Comparison of ENCODE assay signal across 12 mouse cellular contexts in the genomic region with DNA sequence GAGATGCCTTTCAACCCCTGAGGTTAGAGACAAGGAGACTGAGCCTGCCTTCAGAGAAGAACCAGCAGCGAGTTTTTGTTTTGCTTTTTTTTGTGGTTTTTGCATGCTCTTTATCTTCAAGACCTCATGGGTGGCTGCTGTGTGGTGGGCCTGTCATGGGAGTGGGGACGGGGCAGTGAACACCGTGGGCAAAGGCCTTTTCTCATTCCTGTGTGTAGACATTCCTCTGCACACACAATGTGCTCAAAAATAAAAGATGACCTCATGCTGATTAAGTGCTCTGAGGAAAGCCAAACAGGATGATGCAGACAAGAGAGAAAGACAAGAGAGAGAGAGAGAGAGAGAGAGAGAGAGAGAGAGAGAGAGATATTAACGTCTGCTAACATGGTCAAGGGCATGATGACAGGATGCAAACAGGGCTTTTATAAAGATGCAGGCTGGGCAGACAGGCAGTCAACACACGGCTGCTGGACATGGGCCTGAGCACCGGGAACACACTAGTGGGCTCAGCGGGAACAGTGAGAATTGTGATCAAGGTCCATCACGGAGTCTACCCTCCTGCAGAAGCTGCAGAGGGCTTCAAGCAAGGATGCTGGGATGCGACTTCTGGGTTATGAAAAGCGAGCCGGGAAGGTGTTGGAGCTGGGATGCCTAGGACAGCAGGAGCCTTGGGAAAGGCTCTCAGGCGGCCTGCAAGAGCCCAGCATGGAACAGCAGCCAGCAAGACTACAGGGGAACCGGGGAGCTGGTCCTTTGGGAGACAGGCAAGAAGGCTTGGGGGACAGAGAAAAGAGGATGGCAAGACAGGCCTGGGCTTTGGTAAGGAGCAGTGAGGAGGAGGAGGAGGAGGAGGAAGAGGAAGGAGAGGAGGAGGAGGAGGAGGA. TPM values are rescaled to one million over a fixed set of nuclear protein-coding genes. Genes with fewer than 3 reads are reported as not detected.
DNase-seq lines count a peak whose midpoint lies in the region; ATAC-seq and TF ChIP-seq lines count a peak whose summit lies in the region.
"Had no signal": no experiment of that assay in that cellular context is flagged by ENCODE, and none has a peak within 500 bp of the region (broad histone marks: within the 10 kb centered on the region; RNA-seq: fewer than 3 reads in every experiment).

No protein-coding gene starts in this region.

- no peak overlapping the region for H3K9ac ChIP-seq in kidney, postnatal 0 days (ENCODE audit: low read depth, low read length)
- H3K9ac ChIP-seq in heart, embryonic 13.5 days, result peak overlapping the region; percentile 77
- H3K9ac ChIP-seq: liver, embryonic 15.5 days had no signal

- H3K4me2 ChIP-seq in kidney, postnatal 0 days (ENCODE audit: low read length), result no peak overlapping the region
- H3K4me2 ChIP-seq in heart, embryonic 13.5 days, result peak overlapping the region; percentile 58
- H3K4me2 ChIP-seq: liver, embryonic 15.5 days had no signal

- no peak for ATAC-seq in kidney, postnatal 0 days (replicated peaks; ENCODE audit: low FRiP score, low read depth)
- ATAC-seq in heart, embryonic 13.5 days (ENCODE audit: extremely low read depth, insufficient number of reproducible peaks, low FRiP score, low TSS enrichment), result peak; percentile 29; the same call in 1 of the 2 replicates

- 0 out of 2 replicates have a peak, but pooled peaks cover 23% of the 10 kb centered on the region for H3K4me1 ChIP-seq in kidney, postnatal 0 days (replicated peaks; ENCODE audit: insufficient read depth, low read length)
- peaks cover 74% of the 10 kb centered on the region for H3K4me1 ChIP-seq in heart, embryonic 13.5 days
- H3K4me1 ChIP-seq: liver, embryonic 15.5 days had no signal

- TF ChIP-seq CTCF in kidney, postnatal 0 days (IDR thresholded peaks at IDR 0.05; ENCODE audit: low read depth), result no peak

- no peak overlapping the region for H3K4me3 ChIP-seq in kidney, postnatal 0 days (replicated peaks; ENCODE audit: low read depth, low read length)
- peak overlapping the region; percentile 29 for H3K4me3 ChIP-seq in heart, embryonic 13.5 days
- H3K4me3 ChIP-seq: left cerebral cortex, adult 2 months; liver, embryonic 15.5 days had no signal

- H3K27ac ChIP-seq in kidney, postnatal 0 days, result 0 out of 2 replicates have a peak overlapping the region, but pooled peaks have one; percentile 19
- peak overlapping the region; percentile 96 for H3K27ac ChIP-seq in heart, embryonic 13.5 days (replicated peaks)
- H3K27ac ChIP-seq: left cerebral cortex, adult 2 months; liver, embryonic 15.5 days had no signal

- no peaks in the 10 kb centered on the region for H3K27me3 ChIP-seq in kidney, postnatal 0 days (ENCODE audit: insufficient read depth, low read length)
- no peaks in the 10 kb centered on the region for H3K27me3 ChIP-seq in heart, embryonic 13.5 days (replicated peaks)

- H3K9me3 ChIP-seq in kidney, postnatal 0 days (replicated peaks; ENCODE audit: low read length), result no peaks in the 10 kb centered on the region
- no peaks in the 10 kb centered on the region for H3K9me3 ChIP-seq in heart, embryonic 13.5 days
- H3K9me3 ChIP-seq: liver, embryonic 15.5 days had no signal

- 65% methylated on average over 13 of the region's 13 CpGs for WGBS in kidney, postnatal 0 days
- WGBS in heart, embryonic 13.5 days, result 27% methylated on average over 13 of the region's 13 CpGs

- DNase-seq in kidney, postnatal 0 days (ENCODE audit: low spot score), result peak; percentile 47
- DNase-seq in kidney, adult 11 months, result no peak
- peak; percentile 71 for DNase-seq in NIH3T3 (ENCODE audit: low read depth)
- peak; percentile 60 for DNase-seq in lung, postnatal 36 days
- DNase-seq in right cerebral cortex, adult 18-20 months, result no peak
- DNase-seq in gastrocnemius, postnatal 25 days, result no peak
- DNase-seq: adrenal gland, postnatal 36 days; right cerebral cortex, postnatal 4 days; thymus, postnatal 4 days had no signal

- H3K36me3 ChIP-seq in kidney, postnatal 0 days (ENCODE audit: insufficient read depth, low read length), result no peaks in the 10 kb centered on the region
- H3K36me3 ChIP-seq in heart, embryonic 13.5 days, result peaks cover 3% of the 10 kb centered on the region; the same call in 1 of the 2 replicates
- H3K36me3 ChIP-seq: liver, embryonic 15.5 days had no signal

RNA-seq across cellular contexts. Expression of gene Mxra7, which starts 6.5 kb away (rescaled TPM):
- polyA plus RNA-seq in kidney, postnatal 0 days (2015; fragmentation: Nextera tagmentation; extraction: Ambion mirVana), result 17.6 and 18.3 TPM in 2 replicates
- polyA plus RNA-seq in heart, embryonic 13.5 days (2015; fragmentation: Nextera tagmentation; extraction: Ambion mirVana), result 18.4 and 19.3 TPM in 2 replicates
- 10 to 100 TPM; 13.2 to 14.7 TPM for total RNA-seq in gastrocnemius, postnatal 25 days (2021)

RNA-seq across cellular contexts. Expression of gene Mettl23, which starts 21.8 kb away (rescaled TPM):
- polyA plus RNA-seq in kidney, postnatal 0 days (2015; fragmentation: Nextera tagmentation; extraction: Ambion mirVana), result 60.2 and 71.5 TPM in 2 replicates
- 63.8 and 68.8 TPM in 2 replicates for polyA plus RNA-seq in heart, embryonic 13.5 days (2015; fragmentation: Nextera tagmentation; extraction: Ambion mirVana)
- total RNA-seq in gastrocnemius, postnatal 25 days (2021), result 10 to 100 TPM; 33.1 to 36.7 TPM

RNA-seq across cellular contexts. Expression of gene Jmjd6, which starts 21.9 kb away (rescaled TPM):
- polyA plus RNA-seq in kidney, postnatal 0 days (2015; fragmentation: Nextera tagmentation; extraction: Ambion mirVana), result 52.8 and 54.1 TPM in 2 replicates
- 61.7 and 75.3 TPM in 2 replicates for polyA plus RNA-seq in heart, embryonic 13.5 days (2015; fragmentation: Nextera tagmentation; extraction: Ambion mirVana)
- total RNA-seq in gastrocnemius, postnatal 25 days (2021), result 10 to 100 TPM; 20.6 to 22.1 TPM

RNA-seq across cellular contexts. Expression of gene Mfsd11, which starts 30.9 kb away (rescaled TPM):
- polyA plus RNA-seq in kidney, postnatal 0 days (2015; fragmentation: Nextera tagmentation; extraction: Ambion mirVana), result 48.4 and 53.6 TPM in 2 replicates
- polyA plus RNA-seq in heart, embryonic 13.5 days (2015; fragmentation: Nextera tagmentation; extraction: Ambion mirVana), result 32.2 and 35.5 TPM in 2 replicates
- 10 to 100 TPM; 21.3 to 23.5 TPM for total RNA-seq in gastrocnemius, postnatal 25 days (2021)

RNA-seq across cellular contexts. Expression of gene Srsf2, which starts 31.6 kb away (rescaled TPM):
- polyA plus RNA-seq in kidney, postnatal 0 days (2015; fragmentation: Nextera tagmentation; extraction: Ambion mirVana), result 664 and 665 TPM in 2 replicates
- 530 and 543 TPM in 2 replicates for polyA plus RNA-seq in heart, embryonic 13.5 days (2015; fragmentation: Nextera tagmentation; extraction: Ambion mirVana)
- total RNA-seq in gastrocnemius, postnatal 25 days (2021), result 10 to 100 TPM; 61.7 to 65.2 TPM

Comparison
In these comparisons a context has a peak if more than half of its experiments do, and no peak if none do; other contexts are left out.
1. DNase-seq: peak in kidney, postnatal 0 days (single experiment), NIH3T3 (single experiment) and lung, postnatal 36 days (single experiment); none in kidney, adult 11 months (single experiment), right cerebral cortex, adult 18-20 months (single experiment) and gastrocnemius, postnatal 25 days (single experiment).